Mouse (Mus musculus) G1E (cell line): ENCODE results near the gene Nr3c2.

Experiments
- CTCF ChIP-seq: IDR thresholded peaks from 2 replicates; pipeline ENCODE4 v1.5.1; 2012; ENCODE audit warnings: low read depth, low read length, inconsistent platforms, mixed read lengths
- GATA1 ChIP-seq: IDR thresholded peaks from 2 replicates; pipeline ENCODE4 v1.6.1; 2012; ENCODE audit warnings: borderline replicate concordance, low read length, inconsistent platforms, mixed read lengths
- GATA2 ChIP-seq: IDR thresholded peaks from 2 replicates; pipeline ENCODE4 v1.6.1; 2012; ENCODE audit warnings: low read depth, low read length, inconsistent platforms, borderline replicate concordance
- POLR2AphosphoS5 ChIP-seq: IDR thresholded peaks from 2 replicates; pipeline ENCODE4 v1.6.1; 2012; ENCODE audit warnings: low read depth, low read length, inconsistent platforms; ENCODE audit not compliant: insufficient replicate concordance
- TAL1 ChIP-seq: conservative IDR thresholded peaks from 2 replicates; pipeline ENCODE4 v1.6.1; 2012; ENCODE audit warnings: low read depth, low read length, inconsistent platforms, mixed read lengths

DNA sequence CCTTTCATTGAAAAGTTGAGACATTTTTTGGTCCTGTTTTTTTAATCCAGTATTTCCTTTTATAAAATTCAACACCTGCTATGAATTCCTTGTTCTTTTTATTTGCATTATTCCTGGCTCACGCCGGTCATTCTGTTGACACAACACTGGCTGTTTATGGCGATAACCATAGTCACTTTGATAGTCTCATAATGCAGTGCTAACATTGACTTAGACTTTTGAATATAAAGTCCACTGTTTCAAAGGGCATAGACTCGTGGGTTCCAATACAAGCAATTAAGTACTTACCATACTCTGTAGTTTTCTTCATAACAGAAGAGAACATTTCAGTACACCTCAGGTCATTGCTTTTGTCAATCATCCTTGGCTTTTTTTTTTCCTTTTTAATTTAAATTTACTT lies 14.0 kb downstream of the Nr3c2 start:
- no peak for TF ChIP-seq CTCF
- no peak for TF ChIP-seq TAL1
- TF ChIP-seq GATA1, result no peak
- TF ChIP-seq POLR2AphosphoS5, result no peak
- no peak for TF ChIP-seq GATA2
